ENCODE assay signal across 8 mouse cellular contexts in the genomic region with DNA sequence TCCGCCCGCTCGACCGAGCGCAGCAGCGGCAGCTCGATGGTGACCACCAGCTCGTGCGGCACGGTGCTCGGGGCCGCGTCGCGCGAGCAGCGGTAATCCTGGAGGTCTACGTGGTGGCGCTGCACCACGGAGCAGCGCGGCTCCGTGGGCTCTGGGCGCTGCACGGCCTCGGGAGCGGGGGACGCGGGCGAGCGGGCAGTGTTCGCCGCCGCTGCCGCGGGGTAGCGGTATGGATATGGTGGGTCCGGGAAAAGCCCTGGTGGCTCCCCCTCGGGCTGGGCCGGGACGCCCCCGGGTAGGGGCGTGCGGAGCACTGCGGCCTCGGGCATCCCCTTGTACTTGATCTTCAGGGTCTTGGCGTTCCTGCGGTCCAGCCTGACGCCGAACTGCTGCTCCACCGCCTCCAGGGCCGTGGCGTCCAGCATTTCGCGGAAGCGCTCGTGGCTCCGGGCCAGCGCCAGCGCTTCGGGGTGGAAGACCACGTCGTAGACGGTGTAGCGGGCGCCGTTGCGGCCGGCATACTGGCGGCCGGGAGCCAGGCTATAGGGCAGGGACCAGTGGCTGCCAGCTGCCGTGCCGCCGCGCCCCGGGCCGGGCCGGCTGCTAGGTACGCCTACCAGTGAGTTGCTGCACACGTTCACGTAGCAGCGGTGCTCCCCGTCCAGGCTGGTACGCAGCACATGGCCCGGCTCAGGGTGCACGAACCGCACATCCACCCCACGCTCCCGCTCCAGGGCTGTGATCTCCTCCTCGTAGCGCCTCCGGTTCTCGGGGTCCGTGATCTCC. TPM values are rescaled to one million over a fixed set of nuclear protein-coding genes. Genes with fewer than 3 reads are reported as not detected.
DNase-seq lines count a peak whose midpoint lies in the region; ATAC-seq lines count a peak whose summit lies in the region.

No protein-coding gene starts in this region.

- peak overlapping the region; percentile 86 for H3K4me3 ChIP-seq in hindbrain, embryonic 13.5 days

- WGBS in hindbrain, embryonic 13.5 days: under 1% methylated on average over 92 of the region's 94 CpGs

- no peaks in the 10 kb centered on the region for H3K27me3 ChIP-seq in hindbrain, embryonic 13.5 days

- H3K9me3 ChIP-seq in hindbrain, embryonic 13.5 days: no peaks in the 10 kb centered on the region

- intact Hi-C loops in left cerebral cortex, postnatal 36 days (cut with DNase I): loop anchor here (1.0 to 5.0 kb wide), 3 partner anchors 13 to 100 kb away; a partner anchor contains a TSS

- peaks cover 18% of the 10 kb centered on the region; the same call in 1 of the 2 replicates for H3K36me3 ChIP-seq in hindbrain, embryonic 13.5 days

- H3K27ac ChIP-seq in hindbrain, embryonic 13.5 days: peak overlapping the region; percentile 94

- H3K9ac ChIP-seq in hindbrain, embryonic 13.5 days: peak overlapping the region; percentile 90

- peak; percentile 70 for ATAC-seq in activated CD4-positive, CD25-positive, alpha-beta regulatory T cell, adult 4 months
- ATAC-seq in hindbrain, embryonic 13.5 days (ENCODE audit: low FRiP score): peak; percentile 82
- peak; percentile 67 for ATAC-seq in megakaryocyte progenitor cell, adult 5-6 weeks (replicated peaks; ENCODE audit: poor library complexity)

- peaks cover 29% of the 10 kb centered on the region for H3K4me1 ChIP-seq in hindbrain, embryonic 13.5 days (replicated peaks)

- peak; percentile 46 for DNase-seq in cerebellum, adult 9-10 months
- peak; percentile 43 to 52 for DNase-seq in frontal cortex, postnatal 36 days (ENCODE audit: low spot score in 2 of 2)
- DNase-seq in left cerebral cortex, postnatal 36 days (ENCODE audit: low spot score in 2 of 2): peak; percentile 49 to 64
- peak; percentile 53 to 65 for DNase-seq in right cerebral cortex, postnatal 10 days (ENCODE audit: low spot score in 2 of 2)
- peak; percentile 42 to 44 for DNase-seq in urinary bladder, postnatal 36 days (ENCODE audit: low spot score in 2 of 2)

- H3K4me2 ChIP-seq in hindbrain, embryonic 13.5 days: peak overlapping the region; percentile 95

RNA-seq across cellular contexts. Expression of a gene that starts 0.7 kb away (rescaled TPM):
- polyA plus RNA-seq in activated CD4-positive, CD25-positive, alpha-beta regulatory T cell, adult 4 months (2017; shearing (Covaris generic)): 1 to 10 TPM; 3.3 to 5.2 TPM
- polyA plus RNA-seq in hindbrain, embryonic 13.5 days (2015; fragmentation: Nextera tagmentation; extraction: Ambion mirVana): 7.8 and 8.9 TPM in 2 replicates
- 1 to 10 TPM; 1.8 to 1.9 TPM for total RNA-seq in left cerebral cortex, postnatal 36 days (2021)
- 6.0 and 6.3 TPM in 2 replicates for total RNA-seq in megakaryocyte progenitor cell, adult 5-6 weeks (2015)
- 5.3 and 7.5 TPM in 2 replicates for total RNA-seq in megakaryocyte progenitor cell, adult 5-6 weeks (2017)

RNA-seq across cellular contexts. Expression of a gene that starts 0.7 kb away (rescaled TPM):
- polyA plus RNA-seq in activated CD4-positive, CD25-positive, alpha-beta regulatory T cell, adult 4 months (2017; shearing (Covaris generic)): 10 to 100 TPM in 1 of 2 experiments, 1 to 10 TPM in 1; 8.2 to 10.3 TPM
- 16.8 and 18.8 TPM in 2 replicates for polyA plus RNA-seq in hindbrain, embryonic 13.5 days (2015; fragmentation: Nextera tagmentation; extraction: Ambion mirVana)
- 1 to 10 TPM; 2.1 to 5.6 TPM for total RNA-seq in left cerebral cortex, postnatal 36 days (2021)
- 4.9 and 6.8 TPM in 2 replicates for total RNA-seq in megakaryocyte progenitor cell, adult 5-6 weeks (2015)
- 31.7 and 39.3 TPM in 2 replicates for total RNA-seq in megakaryocyte progenitor cell, adult 5-6 weeks (2017)

RNA-seq across cellular contexts. Expression of a gene that starts 6.5 kb away (rescaled TPM):
- 1 to 10 TPM; 8.2 to 9.1 TPM for polyA plus RNA-seq in activated CD4-positive, CD25-positive, alpha-beta regulatory T cell, adult 4 months (2017; shearing (Covaris generic))
- polyA plus RNA-seq in hindbrain, embryonic 13.5 days (2015; fragmentation: Nextera tagmentation; extraction: Ambion mirVana): 16.2 and 17.3 TPM in 2 replicates
- 1 to 10 TPM; 2.2 to 2.8 TPM for total RNA-seq in left cerebral cortex, postnatal 36 days (2021)
- 22.3 and 24.8 TPM in 2 replicates for total RNA-seq in megakaryocyte progenitor cell, adult 5-6 weeks (2015)
- total RNA-seq in megakaryocyte progenitor cell, adult 5-6 weeks (2017): 22.0 and 22.4 TPM in 2 replicates

RNA-seq across cellular contexts. Expression of a gene that starts 13.6 kb away (rescaled TPM):
- polyA plus RNA-seq in activated CD4-positive, CD25-positive, alpha-beta regulatory T cell, adult 4 months (2017; shearing (Covaris generic)): 10 to 100 TPM; 23.3 to 23.5 TPM
- polyA plus RNA-seq in hindbrain, embryonic 13.5 days (2015; fragmentation: Nextera tagmentation; extraction: Ambion mirVana): 32.8 and 34.1 TPM in 2 replicates
- total RNA-seq in left cerebral cortex, postnatal 36 days (2021): 10 to 100 TPM; 27.3 to 30.7 TPM
- total RNA-seq in megakaryocyte progenitor cell, adult 5-6 weeks (2015): 145 TPM in 2 replicates
- total RNA-seq in megakaryocyte progenitor cell, adult 5-6 weeks (2017): 149 and 155 TPM in 2 replicates

RNA-seq across cellular contexts. Expression of a gene that starts 13.7 kb away (rescaled TPM):
- polyA plus RNA-seq in activated CD4-positive, CD25-positive, alpha-beta regulatory T cell, adult 4 months (2017; shearing (Covaris generic)): 100 to 1,000 TPM; 638 to 650 TPM
- 410 and 412 TPM in 2 replicates for polyA plus RNA-seq in hindbrain, embryonic 13.5 days (2015; fragmentation: Nextera tagmentation; extraction: Ambion mirVana)
- 100 to 1,000 TPM; 165 to 192 TPM for total RNA-seq in left cerebral cortex, postnatal 36 days (2021)
- 1,035 and 1,112 TPM in 2 replicates for total RNA-seq in megakaryocyte progenitor cell, adult 5-6 weeks (2015)
- 1,330 and 1,393 TPM in 2 replicates for total RNA-seq in megakaryocyte progenitor cell, adult 5-6 weeks (2017)

Comparison
In these comparisons a context has a peak if more than half of its experiments do, and no peak if none do; other contexts are left out.
1. Peak in every context shown above with its lines: DNase-seq, ATAC-seq, H3K4me3 ChIP-seq and H3K27ac ChIP-seq.
2. RNA of a gene that starts 6.5 kb away (total RNA-seq): 22.0 to 24.8 TPM in megakaryocyte progenitor cell, adult 5-6 weeks; 2.2 to 2.8 TPM in left cerebral cortex, postnatal 36 days; every median in the first group is over 4 times any median in the second.